Mouse (Mus musculus): Measurements from ENCODE around the gene Fgf4.

The Fgf4 gene

DNA sequence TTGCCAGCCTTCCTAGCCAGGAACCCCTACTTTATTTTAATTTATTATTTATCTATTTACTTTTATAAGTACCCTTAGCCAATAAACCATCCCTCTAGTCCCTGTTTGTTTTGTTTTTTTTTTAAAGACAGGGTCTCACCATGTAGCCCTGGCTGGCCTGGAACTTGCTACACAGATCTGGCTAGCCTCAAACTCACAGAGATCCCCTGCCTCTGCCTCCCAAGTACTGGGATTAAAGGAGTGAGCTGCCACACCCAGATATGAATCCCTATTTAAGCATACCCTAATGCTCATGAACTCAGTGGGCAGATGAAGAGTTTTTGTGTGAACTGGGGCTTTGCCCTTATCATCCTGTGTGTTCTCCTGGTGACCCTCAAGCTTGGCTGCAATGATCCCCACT lies at the start of gene Fgf4:
TSS of gene Fgf4 (plus strand) at position 301 of the 400 bp plus-strand sequence.
- no peak for DNase-seq (ENCODE audit: low spot score in 2 of 2)

- peak in 1 of 2 experiments; percentile 24 for DNase-seq (ENCODE audit: low spot score in 2 of 2)
These were observed 48.7 kb upstream of the Fgf4 start for GRCm38 (mm10) chr7:144798471-144798870.

GRCm38 (mm10) chr7:144807036-144807435 lies 40.1 kb upstream of the Fgf4 start:
- DNase-seq (ENCODE audit: low spot score in 2 of 2): no peak

DNA sequence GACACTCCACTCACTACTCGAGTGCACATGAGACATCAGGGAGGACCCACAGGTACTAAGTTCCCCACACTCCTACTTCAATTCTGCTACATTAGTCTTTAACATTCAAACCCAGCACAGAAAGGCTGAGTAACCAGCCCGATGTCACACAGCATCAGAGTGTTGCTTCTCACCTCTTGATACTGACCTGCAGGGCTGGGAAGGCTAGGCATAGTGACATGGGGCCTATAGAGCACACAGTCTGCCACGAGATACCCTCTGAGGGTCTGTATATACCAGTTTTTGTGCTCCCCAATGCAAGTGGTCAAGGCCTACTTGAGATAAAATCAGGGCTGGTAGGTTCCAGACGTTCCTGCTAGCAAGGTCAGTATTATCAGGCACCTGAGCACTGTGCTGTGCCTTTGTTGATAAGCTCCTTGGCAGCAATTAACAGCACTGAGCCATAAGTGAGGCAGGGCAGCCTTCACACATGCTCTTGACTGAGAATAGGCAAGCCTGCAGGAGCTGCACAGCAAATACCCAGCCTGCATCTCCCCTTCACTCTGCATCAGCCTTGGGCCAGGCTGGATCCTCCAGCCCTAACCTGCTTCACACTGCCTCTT lies 39.1 kb upstream of the Fgf4 start:
- no peak for DNase-seq (ENCODE audit: low spot score in 2 of 2)

- DNase-seq (ENCODE audit: low spot score in 2 of 2): no peak
These were observed 35.6 kb upstream of the Fgf4 start for GRCm38 (mm10) chr7:144811521-144811920.

DNA sequence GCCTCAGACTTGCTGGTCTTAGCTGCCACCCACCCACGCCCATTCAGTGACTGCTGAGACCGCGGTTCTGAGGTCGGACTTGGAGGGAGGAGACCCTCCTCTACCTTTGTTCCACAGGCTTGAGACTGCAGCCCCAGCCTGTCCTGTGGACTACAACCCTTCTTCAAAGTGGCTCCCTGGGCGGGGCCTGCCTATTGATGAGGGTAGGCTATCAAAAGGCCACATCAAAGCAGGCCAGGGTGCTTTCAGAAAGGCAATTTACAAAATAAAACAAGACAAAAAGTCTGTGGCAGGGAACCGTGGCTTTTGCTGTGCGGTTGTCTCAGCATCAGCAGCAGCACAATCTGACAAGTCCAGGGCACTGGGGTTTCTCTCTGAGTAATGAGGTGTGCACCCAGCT lies 25.3 kb upstream of the Fgf4 start:
- DNase-seq (ENCODE audit: low spot score in 2 of 2): no peak

DNA sequence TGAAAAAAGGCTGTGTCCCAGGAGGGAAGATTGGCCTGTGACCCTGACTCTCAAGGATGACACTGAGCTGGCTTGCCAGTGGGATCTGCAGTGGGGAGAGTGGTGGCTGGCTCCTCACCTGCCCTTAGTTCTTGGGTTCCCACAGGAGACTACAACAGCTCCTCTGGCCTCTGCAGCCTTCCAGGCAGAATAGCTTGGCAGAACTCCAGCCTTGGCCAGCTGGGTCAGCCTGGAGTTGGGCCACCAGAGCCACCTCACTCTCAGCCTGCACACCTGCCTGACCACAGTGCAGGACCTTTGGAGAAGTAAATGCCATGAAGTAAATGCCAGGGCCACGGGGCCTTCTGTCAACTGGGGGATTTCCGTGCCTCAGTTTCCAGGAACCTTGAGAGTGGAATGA lies 23.2 kb upstream of the Fgf4 start:
- no peak for DNase-seq (ENCODE audit: low spot score in 2 of 2)

- no peak for DNase-seq (ENCODE audit: low spot score in 2 of 2)
These were observed 18.8 kb upstream of the Fgf4 start for GRCm38 (mm10) chr7:144828369-144828768.

DNA sequence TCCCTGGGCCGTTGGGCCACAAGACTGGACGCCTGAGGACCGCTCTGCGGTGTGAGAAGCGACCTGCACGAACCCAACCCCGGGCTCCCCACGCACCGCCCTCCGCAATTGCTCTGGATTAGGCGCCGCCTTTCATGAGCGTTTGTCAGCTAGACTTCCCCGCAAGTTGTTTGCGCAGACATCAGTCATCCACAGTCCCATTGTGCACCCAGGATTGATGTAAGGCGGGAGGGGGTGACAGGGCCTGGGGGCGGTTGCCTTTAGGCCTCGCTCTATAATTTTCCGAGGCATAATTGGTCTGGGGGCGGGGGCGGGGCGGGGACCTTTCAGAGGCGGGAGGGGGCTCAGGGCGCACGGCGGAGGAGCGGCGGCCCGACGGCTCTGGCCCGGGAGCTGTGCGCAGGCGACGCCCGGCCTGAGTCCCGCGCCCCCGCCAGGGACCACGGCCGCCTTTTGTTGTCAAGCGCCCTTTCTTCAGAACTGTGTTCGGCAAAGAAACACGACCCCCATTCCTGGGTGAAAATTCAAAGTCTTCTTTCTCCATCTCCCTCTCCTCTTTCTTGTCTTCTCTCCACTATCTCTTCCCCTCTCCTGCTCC lies 9.2 kb upstream of the Fgf4 start, which contains the start of gene Fgf3:
TSS of gene Fgf3 (plus strand) at position 193 of the 598 bp plus-strand sequence.
- no peak for DNase-seq (ENCODE audit: low spot score in 2 of 2)

- no peak for DNase-seq (ENCODE audit: low spot score in 2 of 2)
These were observed 8.4 kb upstream of the Fgf4 start for GRCm38 (mm10) chr7:144838522-144839503.

GRCm38 (mm10) chr7:144846158-144846557 lies 1.0 kb upstream of the Fgf4 start:
- peak in 1 of 2 experiments; percentile 9 for DNase-seq (ENCODE audit: low spot score in 2 of 2)

DNA sequence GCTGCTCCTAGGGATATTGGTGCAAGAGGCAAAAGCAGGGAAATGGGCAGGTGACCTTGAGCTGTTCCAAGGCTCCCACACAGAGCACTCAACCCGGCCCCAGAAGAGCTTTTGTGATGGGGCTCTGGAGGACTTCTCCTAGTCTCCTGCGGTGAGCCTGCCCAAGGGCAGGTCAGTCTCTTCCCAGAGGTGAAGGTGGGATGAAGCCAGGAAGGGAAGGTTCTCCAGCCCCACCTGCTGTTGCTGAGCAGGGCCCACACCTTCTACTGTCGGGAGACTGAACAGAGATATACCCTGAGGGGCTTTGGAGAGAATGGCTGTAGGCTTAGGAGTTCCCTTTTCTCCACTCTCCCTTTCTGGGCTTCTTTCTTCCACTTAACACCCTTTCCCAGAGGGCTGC lies 4.2 kb downstream of the Fgf4 start:
- DNase-seq (ENCODE audit: low spot score in 2 of 2): no peak

GRCm38 (mm10) chr7:144854966-144855365 lies 7.8 kb downstream of the Fgf4 start:
- no peak for DNase-seq (ENCODE audit: low spot score in 2 of 2)

- no peak for DNase-seq (ENCODE audit: low spot score in 2 of 2)
These were observed 10.0 kb downstream of the Fgf4 start for GRCm38 (mm10) chr7:144857158-144857557.

GRCm38 (mm10) chr7:144857826-144858342 lies 10.7 kb downstream of the Fgf4 start:
- DNase-seq (ENCODE audit: low spot score in 2 of 2): no peak

GRCm38 (mm10) chr7:144858702-144859101 lies 11.5 kb downstream of the Fgf4 start:
- no peak for DNase-seq (ENCODE audit: low spot score in 2 of 2)

- DNase-seq (ENCODE audit: low spot score in 2 of 2): no peak
These were observed 14.0 kb downstream of the Fgf4 start for GRCm38 (mm10) chr7:144861056-144861768.

DNA sequence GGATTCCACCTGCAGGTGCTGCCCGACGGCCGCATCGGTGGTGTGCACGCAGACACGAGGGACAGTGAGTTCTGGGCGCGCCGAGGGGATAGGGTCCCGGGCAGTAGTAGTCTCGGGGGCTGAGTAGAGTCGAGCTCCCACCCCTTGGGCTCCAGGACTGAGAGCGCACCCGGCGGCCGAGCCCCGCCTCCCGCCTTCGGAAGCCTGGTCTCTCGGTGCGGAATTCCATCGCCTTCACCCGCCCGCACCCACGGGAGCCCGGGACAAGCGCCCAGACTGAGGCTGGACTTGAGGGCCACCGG lies 14.6 kb downstream of the Fgf4 start:
- no peak for DNase-seq (ENCODE audit: low spot score in 2 of 2)

GRCm38 (mm10) chr7:144862126-144862525 lies 15.0 kb downstream of the Fgf4 start:
- DNase-seq (ENCODE audit: low spot score in 2 of 2): no peak

- DNase-seq (ENCODE audit: low spot score in 2 of 2): no peak
These were observed 15.5 kb downstream of the Fgf4 start for GRCm38 (mm10) chr7:144862712-144863111.

DNA sequence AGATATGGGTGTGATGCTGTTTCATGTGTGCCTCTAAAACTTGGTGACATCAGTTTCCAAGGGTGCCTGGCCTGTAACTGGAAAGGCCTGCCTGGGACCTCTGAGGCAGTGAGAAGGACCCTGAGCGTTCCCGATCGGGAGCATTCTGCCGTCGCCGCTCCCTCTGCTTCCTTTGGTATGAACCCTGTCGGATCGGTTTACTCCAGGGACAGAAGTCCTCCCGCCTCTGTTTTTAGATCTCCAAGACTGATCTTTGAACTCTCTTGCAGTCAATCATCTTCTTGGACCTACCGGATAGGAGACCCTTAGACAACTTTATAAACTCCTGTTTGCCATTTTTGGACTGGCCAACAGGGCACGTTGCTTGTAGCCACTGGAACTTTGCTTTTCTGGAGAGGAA lies 16.0 kb downstream of the Fgf4 start:
- no peak for DNase-seq (ENCODE audit: low spot score in 2 of 2)

GRCm38 (mm10) chr7:144864160-144864670 lies 17.0 kb downstream of the Fgf4 start:
- DNase-seq (ENCODE audit: low spot score in 2 of 2): no peak

All from left cerebral cortex, adult 9 months (tissue).